Mouse (Mus musculus) kidney, postnatal 10 days (tissue): Measurements from ENCODE around the gene Pla2g16.

ENCODE experiments used
- DNase-seq: peaks from one replicate; pipeline ENCODE4 v3.0.0; 2021; ENCODE audit warnings: mixed read lengths

Pla2g16 gene

DNA sequence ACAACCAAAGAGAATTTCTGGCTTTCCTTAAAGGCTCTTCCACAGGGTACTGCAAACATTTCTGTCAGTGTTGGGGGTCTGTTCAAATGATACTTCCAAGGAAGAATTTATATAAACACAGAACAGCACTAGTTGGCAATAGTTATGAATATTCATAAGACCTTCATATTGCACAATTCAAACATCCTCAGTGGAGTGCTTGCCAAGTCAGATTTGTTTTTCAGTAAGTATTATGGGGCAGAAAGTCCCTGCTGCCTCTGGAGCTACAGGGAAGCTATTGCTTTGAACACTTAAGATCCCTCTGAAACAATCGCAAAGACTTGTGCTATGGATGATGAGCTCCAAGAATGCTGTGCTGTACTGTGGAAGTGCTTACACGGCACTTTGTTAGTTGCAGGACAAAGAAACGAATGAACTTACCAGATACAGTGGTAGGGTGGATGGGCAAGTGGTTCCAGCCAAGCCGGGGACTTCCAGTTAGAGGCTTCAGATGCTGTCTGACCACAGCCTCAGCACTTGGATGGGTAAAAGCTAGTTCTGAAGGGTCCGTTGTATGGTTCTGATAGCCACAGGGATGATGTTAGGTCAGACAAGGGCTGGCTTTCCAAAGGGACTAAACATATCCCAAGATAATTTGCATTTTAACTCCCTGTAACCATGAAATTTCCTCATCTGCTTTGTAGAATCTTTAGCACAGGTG lies 59.1 kb downstream of the Pla2g16 start:
- DNase-seq = no peak

DNA sequence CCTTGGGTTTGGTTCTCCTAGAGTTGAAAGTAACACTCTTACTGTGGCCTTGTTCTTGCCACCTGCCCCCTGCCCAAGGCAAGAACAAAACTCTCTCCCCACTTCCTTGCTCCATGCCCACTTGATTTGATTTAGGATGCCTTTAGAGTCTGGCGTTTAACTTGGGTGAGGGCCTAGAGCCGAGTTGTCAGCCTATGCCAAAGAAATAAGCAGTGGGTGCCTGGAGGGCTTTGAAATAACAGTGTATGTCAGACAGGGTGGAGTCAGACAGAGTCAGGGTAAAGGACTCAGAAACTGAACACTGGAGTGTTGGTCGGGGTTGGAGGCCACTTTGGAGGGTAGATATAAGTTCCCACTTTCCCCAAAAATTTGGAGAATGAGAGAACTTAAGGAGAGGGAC lies 59.8 kb downstream of the Pla2g16 start:
- DNase-seq = no peak

DNA sequence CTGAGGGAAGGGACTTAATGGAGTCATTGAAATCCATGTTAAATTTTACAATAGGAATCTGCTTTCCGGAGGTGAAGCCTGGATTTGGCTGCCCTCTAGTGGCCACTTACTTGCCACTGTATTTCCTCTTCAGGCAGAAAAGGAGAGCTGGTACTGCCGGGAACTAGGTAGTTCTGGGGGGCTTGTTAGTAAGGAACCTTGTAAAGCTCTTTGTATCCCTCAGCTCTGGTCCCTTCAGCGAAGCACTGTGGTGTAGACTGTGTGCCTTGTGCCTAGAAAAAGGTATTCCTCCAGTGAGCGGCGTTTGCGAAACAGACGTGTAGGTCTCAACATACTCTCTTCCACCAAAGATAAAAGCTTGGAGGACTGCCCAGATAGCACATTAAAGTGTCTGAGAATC lies 60.4 kb downstream of the Pla2g16 start:
- DNase-seq = peak; percentile 86

GRCm38 (mm10) chr19:7633021-7633420 lies 75.8 kb downstream of the Pla2g16 start:
- DNase-seq = no peak

- DNase-seq = no peak
These were observed 76.5 kb downstream of the Pla2g16 start for GRCm38 (mm10) chr19:7633786-7634185.
